Mouse (Mus musculus) retina, embryonic 14.5 days (tissue): Measurements from ENCODE around the gene Pcdh9.
"Not testable (repeated sequence)": the region's sequence is repeated elsewhere in the genome, so short reads cannot be mapped to it uniquely, and the experiment has no call there.

Experiments
- DNase-seq: peaks from one replicate; pipeline ENCODE4 v3.0.0-alpha.2; 2015; ENCODE audit warnings: low spot score

Gene Pcdh9

GRCm38 (mm10) chr14:93381163-93381562 lies 509.3 kb downstream of the Pcdh9 start:
- peak; percentile 64 for DNase-seq

- no peak for DNase-seq
Measured at GRCm38 (mm10) chr14:93380757-93381156, 509.7 kb downstream of the Pcdh9 start.

GRCm38 (mm10) chr14:93376159-93376558 lies 514.3 kb downstream of the Pcdh9 start:
- no peak for DNase-seq

- DNase-seq: no peak
Measured at GRCm38 (mm10) chr14:93374181-93374580, 516.3 kb downstream of the Pcdh9 start.

- no peak for DNase-seq
Measured at GRCm38 (mm10) chr14:93354150-93354549, 536.3 kb downstream of the Pcdh9 start.

GRCm38 (mm10) chr14:93350906-93351305 lies 539.6 kb downstream of the Pcdh9 start:
- DNase-seq: peak; percentile 47

GRCm38 (mm10) chr14:93349166-93349565 lies 541.3 kb downstream of the Pcdh9 start:
- DNase-seq: peak; percentile 38

- peak; percentile 39 for DNase-seq
Measured at GRCm38 (mm10) chr14:93347031-93347430, 543.4 kb downstream of the Pcdh9 start.

- no peak for DNase-seq
Measured at GRCm38 (mm10) chr14:93342781-93343180, 547.7 kb downstream of the Pcdh9 start.

- DNase-seq: peak; percentile 21
Measured at GRCm38 (mm10) chr14:93341390-93341789, 549.1 kb downstream of the Pcdh9 start.

GRCm38 (mm10) chr14:93329247-93329646 lies 561.2 kb downstream of the Pcdh9 start:
- DNase-seq: peak; percentile 52

- peak; percentile 72 for DNase-seq
Measured at GRCm38 (mm10) chr14:93317393-93317792, 573.1 kb downstream of the Pcdh9 start.

- DNase-seq: no peak
Measured at GRCm38 (mm10) chr14:93288361-93288760, 602.1 kb downstream of the Pcdh9 start.

GRCm38 (mm10) chr14:93287642-93288041 lies 602.8 kb downstream of the Pcdh9 start:
- DNase-seq: peak; percentile 53

GRCm38 (mm10) chr14:93285136-93285535 lies 605.3 kb downstream of the Pcdh9 start:
- DNase-seq: peak; percentile 70

GRCm38 (mm10) chr14:93284009-93284408 lies 606.5 kb downstream of the Pcdh9 start:
- DNase-seq: no peak

GRCm38 (mm10) chr14:93275661-93276060 lies 614.8 kb downstream of the Pcdh9 start:
- DNase-seq: no peak

GRCm38 (mm10) chr14:93274767-93275166 lies 615.7 kb downstream of the Pcdh9 start:
- no peak for DNase-seq

GRCm38 (mm10) chr14:93253411-93253810 lies 637.1 kb downstream of the Pcdh9 start:
- peak; percentile 66 for DNase-seq

GRCm38 (mm10) chr14:93240263-93240662 lies 650.2 kb downstream of the Pcdh9 start:
- DNase-seq: no peak

- no peak for DNase-seq
Measured at GRCm38 (mm10) chr14:93234333-93234732, 656.1 kb downstream of the Pcdh9 start.

- DNase-seq: no peak
Measured at GRCm38 (mm10) chr14:93233599-93233998, 656.9 kb downstream of the Pcdh9 start.

- DNase-seq: not testable (repeated sequence)
Measured at GRCm38 (mm10) chr14:93214846-93215245, 675.6 kb downstream of the Pcdh9 start.

- no peak for DNase-seq
Measured at GRCm38 (mm10) chr14:93199791-93200190, 690.7 kb downstream of the Pcdh9 start.
